Mouse (Mus musculus) lung, embryonic 16.5 days (tissue): ENCODE measurements around the gene Hnrnpa1. TPM values are rescaled to one million over a fixed set of nuclear protein-coding genes. Genes with fewer than 3 reads are reported as not detected.

Source experiments
- ATAC-seq: fragments of 200-750 bp; cut with Nextera tagmentation; 2 replicates; pipeline ENCODE4 v1.8.0; 2017; ENCODE audit warnings: low read depth, mild to moderate bottlenecking, moderate library complexity
- H3K27ac ChIP-seq: fragments of 300-500 bp; sonication (generic); 2 replicates; pipeline ENCODE4 v1.5.1; 2014; ENCODE audit warnings: mild to moderate bottlenecking, control low read depth, low read length
- H3K27me3 ChIP-seq: fragments of 300-500 bp; sonication (generic); 2 replicates; pipeline ENCODE4 v1.6.1; 2014; ENCODE audit warnings: low read depth, low read length, mixed read lengths; ENCODE audit not compliant: control insufficient read depth, insufficient read depth
- H3K36me3 ChIP-seq: fragments of 300-500 bp; sonication (generic); 2 replicates; pipeline ENCODE4 v1.6.1; 2014; ENCODE audit warnings: low read length; ENCODE audit not compliant: control insufficient read depth, insufficient read depth
- H3K4me1 ChIP-seq: fragments of 300-500 bp; sonication (generic); replicated peaks from 2 replicates; pipeline ENCODE4 v1.6.1; 2014; ENCODE audit warnings: low read length, mixed read lengths; ENCODE audit not compliant: control insufficient read depth, insufficient read depth
- H3K4me2 ChIP-seq: fragments of 300-500 bp; sonication (generic); 2 replicates; pipeline ENCODE4 v1.6.1; 2014; ENCODE audit warnings: low read depth, low read length, control low read depth
- H3K4me3 ChIP-seq: fragments of 300-500 bp; sonication (generic); 2 replicates; pipeline ENCODE4 v1.5.1; 2014; ENCODE audit warnings: mild to moderate bottlenecking, low read length, control low read depth
- H3K9ac ChIP-seq: fragments of 300-500 bp; sonication (generic); 2 replicates; pipeline ENCODE4 v1.6.1; 2014; ENCODE audit warnings: low read length, control low read depth
- H3K9me3 ChIP-seq: fragments of 300-500 bp; sonication (generic); 2 replicates; pipeline ENCODE4 v1.6.1; 2016; ENCODE audit warnings: low read length; ENCODE audit not compliant: control insufficient read depth
- WGBS: fragments of 180-500 bp; shearing (Covaris S2); extraction: QIAGEN DNeasy Blood & Tissue Kit; methylation state at CpG from one replicate; pipeline ENCODE4 v1.1.7; 2014; 5-methylcytosine and 5-hydroxymethylcytosine counted together
- polyA plus RNA-seq: library from polyadenylated mRNA; unstranded; fragments of >200 nt; fragmentation: Nextera tagmentation; extraction: Ambion mirVana; gene quantifications from 2 replicates; pipeline ENCODE4 v1.2.1, GENCODE M21; 2015

Hnrnpa1 gene
- 728 and 785 TPM in 2 replicates for polyA plus RNA-seq

DNA sequence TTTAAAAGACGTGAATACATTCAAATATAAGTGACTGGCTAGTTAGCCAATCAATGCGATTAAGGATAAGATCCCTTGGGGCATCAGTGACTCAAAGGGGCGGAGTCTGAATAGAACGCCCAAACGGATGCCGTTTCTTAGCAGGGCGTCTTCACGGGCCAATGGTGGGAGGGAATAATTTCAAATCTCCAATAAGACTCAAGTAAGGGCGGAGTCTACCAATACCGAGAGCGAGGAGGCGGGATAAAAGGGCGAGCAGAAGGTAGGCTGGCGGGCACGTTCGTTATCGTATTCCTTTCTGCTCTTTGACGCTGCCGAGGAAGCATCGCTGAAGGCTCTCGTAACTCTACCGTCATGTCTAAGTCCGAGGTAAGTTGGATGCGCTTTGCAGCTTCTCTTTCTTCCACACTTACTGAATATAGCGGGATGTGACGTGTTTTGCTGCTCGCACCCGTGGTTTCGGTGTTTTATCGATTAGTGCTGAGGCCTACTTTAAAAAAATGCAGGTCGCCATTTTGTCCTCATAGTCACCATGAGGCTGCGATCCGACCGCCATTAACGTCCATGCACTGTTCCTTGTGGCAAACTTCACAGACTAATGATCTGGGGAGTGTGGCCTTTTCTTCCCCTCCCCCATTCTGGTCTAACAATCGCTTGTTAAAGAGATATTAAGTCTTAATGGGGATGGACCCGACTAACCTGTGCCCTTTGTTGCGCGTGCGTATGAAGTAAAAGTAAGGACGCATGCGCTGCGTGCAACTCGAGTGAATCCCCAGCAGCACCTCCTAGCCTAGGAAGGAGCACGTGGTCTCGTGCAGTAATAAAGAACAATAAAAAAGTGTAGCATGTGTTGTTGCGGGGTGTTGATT is at the start of gene Hnrnpa1:
Gene Hnrnpa1 (plus strand): TSS at position 273 of the 869 bp plus-strand sequence.
- H3K4me1 ChIP-seq = peaks cover 31% of the 10 kb centered on the region
- H3K36me3 ChIP-seq = peaks cover 22% of the 10 kb centered on the region
- H3K4me2 ChIP-seq = peak within 1 kb of the TSS; percentile 83
- H3K27me3 ChIP-seq = no peaks in the 10 kb centered on the region
- H3K27ac ChIP-seq = peak within 1 kb of the TSS; percentile 98
- peak within 1 kb of the TSS; percentile 78 for H3K4me3 ChIP-seq
- H3K9me3 ChIP-seq = no peaks in the 10 kb centered on the region
- ATAC-seq = peak; percentile 92
- under 1% methylated on average over 47 of the region's 47 CpGs for whole genome bisulfite sequencing
- peak within 1 kb of the TSS; percentile 88 for H3K9ac ChIP-seq

DNA sequence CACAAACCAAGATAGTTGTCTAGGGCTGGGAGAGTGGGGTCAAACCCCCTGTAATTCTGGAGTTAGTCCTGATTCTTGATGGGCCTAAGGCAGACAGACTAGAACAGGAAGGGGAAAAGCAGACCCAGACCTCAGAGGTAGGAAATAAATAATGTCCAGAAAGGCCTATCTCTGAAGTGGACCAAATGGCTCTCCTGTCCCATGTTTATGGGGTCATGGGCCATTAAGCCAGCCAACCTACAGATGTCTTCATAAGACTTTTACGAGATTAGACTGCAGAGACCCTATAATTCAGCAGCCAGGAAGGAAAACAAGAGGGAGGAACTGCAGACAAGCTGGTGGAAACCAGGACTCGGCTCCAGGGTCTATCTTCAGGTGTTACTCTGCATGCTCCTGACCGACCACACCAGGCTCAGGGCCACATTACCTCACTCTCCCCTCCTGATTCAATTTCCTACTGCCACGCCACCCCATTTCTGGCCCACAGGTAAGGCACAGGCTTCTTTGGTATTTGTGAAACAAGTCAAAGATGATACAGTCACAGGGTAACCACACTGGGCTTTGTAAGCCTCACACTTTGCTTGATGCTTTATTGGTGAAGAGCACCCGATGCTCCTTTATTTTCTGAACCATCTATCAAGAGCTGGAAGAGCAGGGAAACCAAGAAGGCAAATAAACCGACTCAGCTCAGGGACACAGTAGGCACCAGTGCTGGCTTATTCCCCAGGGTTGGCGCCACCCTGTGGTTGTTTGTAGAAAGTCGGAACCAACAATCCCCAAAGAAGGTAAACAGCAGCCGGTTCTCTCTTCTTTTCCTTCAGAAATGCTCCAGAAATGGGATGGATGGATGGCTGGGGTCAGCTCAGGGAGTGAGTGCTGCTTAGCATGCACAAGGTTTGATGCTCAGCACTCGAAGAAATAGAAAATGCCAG is 49.4 kb upstream of the Hnrnpa1 start:
- Histone ChIP-seq H3K36me3 (peaks cover 14% of the 10 kb centered on the region; the same call in 1 of the 2 replicates), H3K4me1 (no peaks in the 10 kb centered on the region), H3K4me2 (no peak overlapping the region), H3K27me3 (no peaks in the 10 kb centered on the region), H3K4me3 (no peak overlapping the region), H3K27ac (no peak overlapping the region), H3K9ac (no peak overlapping the region), H3K9me3 (no peaks in the 10 kb centered on the region)
- no peak for ATAC-seq
- 60% methylated on average over 10 of the region's 10 CpGs for WGBS

DNA sequence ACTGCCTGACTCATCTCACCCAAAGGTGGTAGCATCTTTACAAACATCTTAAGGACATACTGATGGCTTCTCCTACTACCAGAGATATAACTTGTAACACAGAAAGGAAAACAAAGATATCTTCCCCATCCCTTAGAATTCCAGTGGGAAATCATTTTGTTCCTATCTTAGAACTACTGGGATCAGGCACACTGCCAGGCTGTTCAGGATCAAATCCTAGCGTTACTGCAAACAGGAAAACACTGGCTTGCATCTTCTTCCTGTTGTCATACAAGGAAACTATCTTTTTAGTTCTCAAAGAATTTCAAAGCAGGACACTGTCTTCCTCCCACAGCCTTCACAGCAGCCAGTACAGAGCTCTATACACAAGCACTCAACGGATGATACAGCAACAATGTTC is 46.6 kb upstream of the Hnrnpa1 start:
- no peaks in the 10 kb centered on the region for H3K27me3 ChIP-seq
- no peak for ATAC-seq
- H3K4me3 ChIP-seq = no peak overlapping the region
- no peak overlapping the region for H3K4me2 ChIP-seq
- no peaks in the 10 kb centered on the region for H3K4me1 ChIP-seq
- peaks cover 28% of the 10 kb centered on the region; the same call in 1 of the 2 replicates for H3K36me3 ChIP-seq
- no peaks in the 10 kb centered on the region for H3K9me3 ChIP-seq
- WGBS = 67% methylated on average over 2 of the region's 2 CpGs
- H3K9ac ChIP-seq = no peak overlapping the region
- H3K27ac ChIP-seq = no peak overlapping the region

DNA sequence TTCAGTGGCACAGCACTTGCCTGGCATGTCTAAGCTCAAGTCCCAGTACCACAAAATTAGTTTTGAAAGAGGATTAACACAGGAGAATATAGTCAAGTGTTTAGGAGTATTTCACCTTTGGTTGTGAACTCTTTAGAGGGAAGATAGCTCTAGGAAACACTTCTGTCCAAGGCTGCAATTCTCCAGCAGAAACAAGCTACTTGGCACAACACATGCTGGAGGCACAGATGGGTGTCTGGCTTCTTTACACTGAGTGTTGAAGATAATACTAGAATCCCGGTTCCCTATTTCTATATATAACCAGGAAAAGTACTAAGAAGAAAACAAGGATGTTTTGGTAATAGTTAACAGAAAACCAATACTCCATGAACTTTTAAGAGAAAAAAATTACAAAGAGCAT is 43.4 kb upstream of the Hnrnpa1 start:
- WGBS = 83% methylated on average over 1 of the region's 1 CpGs
- H3K36me3 ChIP-seq = peaks cover 39% of the 10 kb centered on the region

DNA sequence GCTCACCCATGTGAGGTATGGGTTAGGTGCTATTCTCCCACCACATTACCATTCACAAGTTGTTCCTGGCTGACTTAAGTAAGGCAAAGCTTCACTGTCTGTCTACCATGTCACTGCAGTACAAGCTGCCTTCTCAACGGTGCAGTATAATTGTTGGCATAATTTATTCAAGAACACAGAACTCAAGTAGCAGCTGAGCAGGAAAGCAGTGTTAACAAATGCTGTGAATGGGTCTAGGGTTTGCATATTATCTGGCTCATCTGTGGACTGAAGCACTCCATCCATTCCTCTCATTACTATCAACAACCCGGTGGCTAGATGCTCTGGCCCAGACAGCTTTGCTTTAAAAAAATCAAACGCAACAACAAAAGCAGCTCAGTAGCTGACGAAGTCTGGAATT is 42.4 kb upstream of the Hnrnpa1 start:
- Histone ChIP-seq H3K27ac (no peak overlapping the region), H3K36me3 (peaks cover 33% of the 10 kb centered on the region), H3K4me2 (no peak overlapping the region), H3K27me3 (no peaks in the 10 kb centered on the region), H3K9me3 (no peaks in the 10 kb centered on the region), H3K9ac (no peak overlapping the region), H3K4me1 (no peaks in the 10 kb centered on the region), H3K4me3 (no peak overlapping the region)
- no peak for ATAC-seq
- WGBS = 81% methylated on average over 4 of the region's 4 CpGs

More for the DNA sequence above, 43.4 kb upstream of the Hnrnpa1 start:
- Histone ChIP-seq H3K4me1 (no peaks in the 10 kb centered on the region), H3K4me2 (no peak overlapping the region), H3K9me3 (no peaks in the 10 kb centered on the region), H3K27ac (no peak overlapping the region), H3K27me3 (no peaks in the 10 kb centered on the region), H3K9ac (no peak overlapping the region), H3K4me3 (no peak overlapping the region)
- no peak for ATAC-seq

DNA sequence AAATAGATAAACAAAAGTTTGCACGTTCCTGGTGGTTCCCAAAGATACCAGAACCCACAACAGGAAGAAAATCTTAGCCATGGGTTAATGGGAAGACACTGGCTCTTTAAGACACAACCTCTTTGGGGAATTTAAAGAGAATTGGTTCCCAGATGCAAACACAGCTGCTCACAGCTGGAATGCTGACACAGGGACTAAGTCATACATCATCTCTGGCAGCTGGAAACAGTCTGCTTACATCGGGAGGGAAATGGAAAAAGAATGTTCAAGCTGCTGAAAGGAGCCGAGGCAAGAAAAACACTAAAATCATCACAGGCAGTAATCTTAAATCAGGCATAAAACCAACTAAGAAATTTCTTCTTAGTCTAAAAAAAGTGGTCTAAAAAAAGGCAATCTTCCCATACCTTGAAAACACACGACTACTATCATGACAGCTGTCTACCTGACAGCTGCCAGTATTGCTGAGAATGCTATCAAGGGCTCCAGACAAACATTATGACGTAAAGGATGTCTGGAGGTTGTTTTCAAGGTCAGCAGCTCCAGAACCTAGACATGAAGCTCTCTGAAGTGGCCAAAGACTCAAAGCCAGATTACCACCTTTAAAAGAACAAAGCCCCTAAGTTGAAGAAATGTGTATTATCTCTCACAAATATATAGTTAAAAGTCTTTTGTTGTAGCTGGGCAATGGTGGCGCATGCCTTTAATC is 38.0 kb upstream of the Hnrnpa1 start:
- Histone ChIP-seq H3K4me2 (no peak overlapping the region), H3K9me3 (no peaks in the 10 kb centered on the region), H3K27ac (peak overlapping the region; percentile 51), H3K27me3 (no peaks in the 10 kb centered on the region), H3K4me3 (no peak overlapping the region), H3K9ac (no peak overlapping the region), H3K36me3 (peaks cover 33% of the 10 kb centered on the region), H3K4me1 (no peaks in the 10 kb centered on the region)
- peak; percentile 91 for ATAC-seq
- WGBS = 34% methylated on average over 6 of the region's 6 CpGs

DNA sequence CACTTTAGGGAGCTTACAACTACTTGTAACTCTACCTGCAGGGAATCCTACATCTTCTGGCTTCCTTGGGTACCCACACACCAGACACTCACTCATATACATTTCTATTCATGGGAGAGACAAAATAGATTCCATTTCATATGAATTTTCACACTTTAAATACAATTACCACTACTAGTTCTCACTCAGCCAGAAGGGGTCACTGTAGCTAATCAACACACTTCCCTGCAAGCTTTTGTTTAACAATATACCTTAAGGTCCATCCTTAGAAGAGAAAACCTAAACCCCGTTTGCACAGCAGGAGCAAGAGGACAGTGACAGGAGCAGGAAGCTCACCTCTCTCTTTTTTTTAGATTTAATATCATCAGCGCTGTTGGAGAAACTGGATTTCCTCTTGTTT is 35.1 kb upstream of the Hnrnpa1 start:
- no peaks in the 10 kb centered on the region for H3K9me3 ChIP-seq
- no peaks in the 10 kb centered on the region for H3K27me3 ChIP-seq
- H3K9ac ChIP-seq = no peak overlapping the region
- H3K4me2 ChIP-seq = no peak overlapping the region
- no peak overlapping the region for H3K4me3 ChIP-seq
- no peak overlapping the region for H3K27ac ChIP-seq
- no peak for ATAC-seq
- no peaks in the 10 kb centered on the region for H3K4me1 ChIP-seq
- WGBS = 57% methylated on average over 2 of the region's 2 CpGs
- peaks cover 26% of the 10 kb centered on the region for H3K36me3 ChIP-seq

DNA sequence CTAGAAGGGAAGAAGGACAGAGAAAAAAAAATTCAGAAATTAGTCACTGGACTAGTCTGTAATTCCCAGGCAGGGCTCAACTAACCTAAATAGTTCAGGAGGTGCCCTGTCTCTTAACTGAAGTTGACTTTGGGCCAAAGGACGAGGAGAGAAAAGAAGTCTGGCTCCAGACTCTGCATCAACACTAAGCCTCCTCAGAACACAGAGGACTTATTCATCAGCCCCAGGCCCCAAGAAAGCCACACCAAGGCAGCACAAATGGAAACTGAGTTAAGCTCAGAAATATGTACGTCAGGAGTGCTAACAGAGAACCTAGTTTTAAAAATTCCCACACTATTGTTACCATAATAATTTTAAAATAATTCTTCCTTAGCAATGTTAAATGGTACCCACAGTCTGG is 26.1 kb upstream of the Hnrnpa1 start:
- H3K27me3 ChIP-seq = no peaks in the 10 kb centered on the region
- H3K9ac ChIP-seq = peak overlapping the region; percentile 56
- 30% methylated on average over 2 of the region's 2 CpGs for WGBS
- peak overlapping the region; percentile 83 for H3K27ac ChIP-seq
- peak overlapping the region; percentile 51 for H3K4me2 ChIP-seq
- no peaks in the 10 kb centered on the region for H3K9me3 ChIP-seq
- H3K4me1 ChIP-seq = peaks cover 19% of the 10 kb centered on the region
- ATAC-seq = no peak
- peak overlapping the region; percentile 34 for H3K4me3 ChIP-seq
- peaks cover 25% of the 10 kb centered on the region for H3K36me3 ChIP-seq
